Mouse (Mus musculus) embryonic facial prominence, embryonic 11.5 days (tissue): ENCODE results near the gene Chchd1. TPM values are rescaled to one million over a fixed set of nuclear protein-coding genes. Genes with fewer than 3 reads are reported as not detected.
A peak's percentile ranks its signal among the peaks of the same experiment; 100 is the strongest.

Experiments used
- ATAC-seq: fragments of 200-750 bp; cut with Nextera tagmentation; replicated peaks from 2 replicates; pipeline ENCODE4 v1.8.0; 2017; ENCODE audit warnings: low read depth; ENCODE audit not compliant: insufficient number of reproducible peaks, low FRiP score, low TSS enrichment
- DNase-seq: peaks from one replicate; pipeline ENCODE4 v3.0.0-alpha.2; 2015; ENCODE audit warnings: low spot score
- H3K27ac ChIP-seq: fragments of 300-500 bp; sonication (generic); replicated peaks from 2 replicates; pipeline ENCODE4 v1.5.1; 2014; ENCODE audit warnings: mild to moderate bottlenecking, low read depth, low read length, control low read depth
- H3K27me3 ChIP-seq: fragments of 300-500 bp; sonication (generic); 2 replicates; pipeline ENCODE4 v1.6.1; 2014; ENCODE audit warnings: mild to moderate bottlenecking, low read length, moderate library complexity, mixed read lengths; ENCODE audit not compliant: control insufficient read depth, insufficient read depth
- H3K36me3 ChIP-seq: fragments of 300-500 bp; sonication (generic); replicated peaks from 2 replicates; pipeline ENCODE4 v1.6.1; 2014; ENCODE audit warnings: low read depth, mild to moderate bottlenecking, low read length, moderate library complexity, mixed read lengths; ENCODE audit not compliant: control insufficient read depth, insufficient read depth
- H3K4me1 ChIP-seq: fragments of 300-500 bp; sonication (generic); 2 replicates; pipeline ENCODE4 v1.6.1; 2014; ENCODE audit warnings: low read length, mixed read lengths; ENCODE audit not compliant: control insufficient read depth, insufficient read depth
- H3K4me2 ChIP-seq: fragments of 300-500 bp; sonication (generic); 2 replicates; pipeline ENCODE4 v1.6.1; 2014; ENCODE audit warnings: low read depth, mild to moderate bottlenecking, control low read depth, low read length, moderate library complexity
- H3K4me3 ChIP-seq: fragments of 300-500 bp; sonication (generic); 2 replicates; pipeline ENCODE4 v1.5.1; 2014; ENCODE audit warnings: low read depth, low read length, control low read depth
- H3K9ac ChIP-seq: fragments of 300-500 bp; sonication (generic); replicated peaks from 2 replicates; pipeline ENCODE4 v1.6.1; 2014; ENCODE audit warnings: mild to moderate bottlenecking, control low read depth, low read length
- H3K9me3 ChIP-seq: fragments of 300-500 bp; sonication (generic); replicated peaks from 2 replicates; pipeline ENCODE4 v1.6.1; 2016; ENCODE audit warnings: mild to moderate bottlenecking, low read length, inconsistent platforms, mixed read lengths; ENCODE audit not compliant: control insufficient read depth
- WGBS: fragments of 180-500 bp; shearing (Covaris S2); extraction: QIAGEN DNeasy Blood & Tissue Kit; methylation state at CpG from one replicate; pipeline ENCODE4 v1.1.7; 2014; 5-methylcytosine and 5-hydroxymethylcytosine counted together
- polyA plus RNA-seq: library from polyadenylated mRNA; unstranded; fragments of >200 nt; fragmentation: Nextera tagmentation; extraction: Ambion mirVana; gene quantifications from 2 replicates; pipeline ENCODE4 v1.2.1, GENCODE M21; 2014

Chchd1 gene
- polyA plus RNA-seq, 1 experiment from 2014 or later, result 257 TPM

DNA sequence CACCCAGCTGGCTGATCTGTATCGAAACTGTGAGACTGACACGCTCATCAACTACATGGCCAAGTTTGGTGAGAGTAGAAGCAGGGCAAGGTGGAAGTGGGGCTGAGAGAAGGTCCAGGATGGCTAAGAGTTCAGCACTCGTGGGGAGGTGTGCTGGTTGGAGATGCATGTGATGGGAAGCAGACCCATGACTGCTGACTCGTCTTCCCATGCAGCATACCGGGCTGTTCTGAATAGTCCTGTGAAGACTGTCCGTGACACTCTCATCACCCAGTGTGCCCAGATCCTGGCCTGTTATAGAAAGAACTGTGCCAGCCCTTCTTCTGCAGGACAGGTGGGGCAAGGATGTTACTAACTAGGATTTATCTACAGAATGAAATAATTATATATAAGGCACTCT is 11.0 kb upstream of the Chchd1 start:
- H3K4me1 ChIP-seq, result no peaks in the 10 kb centered on the region
- H3K9me3 ChIP-seq, result no peaks in the 10 kb centered on the region
- no peak overlapping the region for H3K27ac ChIP-seq
- WGBS, result 95% methylated on average over 6 of the region's 6 CpGs
- H3K9ac ChIP-seq, result no peak overlapping the region
- H3K36me3 ChIP-seq, result peaks cover 15% of the 10 kb centered on the region
- no peak overlapping the region for H3K4me3 ChIP-seq
- H3K27me3 ChIP-seq, result no peaks in the 10 kb centered on the region
- no peak for DNase-seq
- H3K4me2 ChIP-seq, result no peak overlapping the region
- no peak for ATAC-seq

DNA sequence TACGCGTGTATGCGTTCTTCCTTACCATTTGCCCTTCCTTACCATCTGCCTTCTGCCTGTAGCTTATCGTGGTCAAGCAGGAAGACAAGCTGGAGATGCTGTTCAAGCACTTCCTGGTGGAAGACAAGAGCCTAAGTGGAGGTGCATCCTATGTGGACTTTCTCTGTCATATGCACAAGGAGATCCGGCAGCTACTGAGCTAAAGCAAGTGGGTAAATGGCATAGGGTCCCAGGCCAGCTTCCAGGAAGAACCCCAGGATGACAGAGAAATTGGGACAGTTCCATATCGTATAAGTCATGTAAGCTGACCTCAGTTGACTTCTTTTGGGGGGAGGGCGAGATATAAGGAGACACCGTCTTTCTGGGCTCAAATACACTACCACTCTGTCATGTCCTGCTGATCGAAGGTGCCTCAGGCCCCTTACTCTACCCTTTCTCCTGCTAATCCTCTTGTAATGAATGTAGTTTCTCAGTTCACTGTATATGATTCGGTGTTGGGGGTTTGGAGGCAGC is 9.2 kb upstream of the Chchd1 start:
- Histone ChIP-seq H3K4me3 (no peak overlapping the region), H3K4me1 (no peaks in the 10 kb centered on the region), H3K27ac (no peak overlapping the region), H3K36me3 (peaks cover 15% of the 10 kb centered on the region), H3K4me2 (no peak overlapping the region), H3K9me3 (no peaks in the 10 kb centered on the region), H3K27me3 (no peaks in the 10 kb centered on the region), H3K9ac (no peak overlapping the region)
- 94% methylated on average over 10 of the region's 10 CpGs for WGBS
- DNase-seq (no peak), ATAC-seq (no peak)

DNA sequence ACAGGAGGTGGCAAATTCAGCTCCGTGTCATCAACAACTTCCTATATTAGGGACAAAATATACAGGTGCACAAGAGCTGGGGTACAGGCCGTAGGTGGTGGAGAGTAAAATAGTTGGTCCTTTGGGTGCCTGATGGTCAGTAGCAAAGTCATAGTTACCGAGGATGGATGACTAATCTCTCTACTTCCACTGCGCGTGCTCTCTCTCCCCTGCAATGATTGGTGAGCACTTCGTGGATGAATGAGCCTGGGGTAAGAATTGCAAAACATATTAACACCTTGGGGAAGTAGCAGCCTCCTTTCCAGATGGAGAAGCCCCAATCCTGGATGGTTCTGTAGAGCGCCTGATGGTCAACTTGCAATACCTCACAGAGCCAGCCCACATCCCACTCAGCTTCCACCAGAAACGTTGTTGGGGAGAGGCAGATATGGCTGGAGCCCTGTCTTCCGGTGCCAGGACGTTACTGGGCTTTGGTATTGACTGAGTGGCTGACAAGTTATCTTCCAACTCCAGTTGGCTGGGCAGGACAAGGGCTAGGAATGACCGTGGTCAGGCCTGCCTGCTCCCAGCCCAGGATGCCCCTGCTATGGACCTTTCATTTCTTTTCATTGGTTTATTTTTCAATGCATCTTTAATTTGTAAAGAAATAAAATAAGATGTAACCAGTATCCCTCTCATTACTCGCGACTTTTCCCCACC is 8.5 kb upstream of the Chchd1 start:
- Histone ChIP-seq H3K9me3 (no peaks in the 10 kb centered on the region), H3K36me3 (peaks cover 8% of the 10 kb centered on the region), H3K27me3 (no peaks in the 10 kb centered on the region), H3K4me3 (peak overlapping the region; percentile 64), H3K4me1 (no peaks in the 10 kb centered on the region), H3K27ac (peak overlapping the region; percentile 81), H3K4me2 (peak overlapping the region; percentile 73), H3K9ac (peak overlapping the region; percentile 63)
- ATAC-seq (no peak), DNase-seq (no peak)
- 50% methylated on average over 13 of the region's 13 CpGs for WGBS

DNA sequence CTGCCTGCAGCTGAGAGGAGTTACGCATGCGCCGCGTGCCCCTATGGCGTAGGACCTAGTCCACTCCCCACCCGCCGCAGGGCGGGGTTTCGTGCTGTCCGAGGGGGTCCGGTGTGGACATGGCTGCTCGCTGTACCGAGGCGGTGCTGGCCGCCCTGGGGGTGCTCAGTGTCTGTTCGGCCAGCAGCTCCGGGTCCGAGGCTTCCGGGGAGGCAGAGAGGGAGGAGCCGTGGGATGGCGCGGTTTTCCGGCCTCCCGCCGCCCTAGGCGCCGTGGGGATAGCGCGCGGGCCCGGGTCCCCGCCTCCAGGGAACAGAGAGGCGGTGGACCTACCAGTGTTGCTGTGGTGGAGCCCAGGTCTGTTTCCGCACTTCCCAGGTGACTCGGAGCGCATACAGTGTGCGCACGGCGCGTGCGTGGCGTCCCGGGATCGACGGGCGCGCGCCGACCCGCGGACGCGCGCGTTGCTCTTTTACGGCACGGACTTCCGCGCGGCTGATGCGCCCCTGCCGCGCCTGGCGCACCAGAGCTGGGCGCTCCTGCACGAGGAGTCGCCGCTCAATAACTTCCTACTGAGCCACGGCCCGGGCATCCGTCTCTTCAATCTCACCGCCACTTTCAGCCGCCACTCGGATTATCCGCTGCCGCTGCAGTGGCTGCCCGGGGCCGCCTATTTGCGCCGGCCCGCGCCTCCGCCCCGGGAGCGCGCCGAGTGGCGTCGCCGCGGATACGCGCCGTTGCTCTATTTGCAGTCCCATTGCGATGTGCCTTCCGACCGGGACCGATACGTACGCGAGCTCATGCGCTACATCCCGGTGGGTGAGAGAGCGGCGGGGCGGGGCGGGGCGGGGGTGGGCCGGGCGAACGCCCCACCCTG is 7.7 kb upstream of the Chchd1 start, which contains the start of gene Fut11:
Gene Fut11, plus strand, starts transcription at position 85 of the 877 bp plus-strand sequence.
- Histone ChIP-seq H3K4me3 (peak within 1 kb of the TSS; percentile 64), H3K4me2 (peak within 1 kb of the TSS; percentile 73), H3K9ac (peak within 1 kb of the TSS; percentile 63), H3K36me3 (peaks cover 4% of the 10 kb centered on the region), H3K4me1 (no peaks in the 10 kb centered on the region), H3K27ac (peak within 1 kb of the TSS; percentile 81), H3K9me3 (no peaks in the 10 kb centered on the region), H3K27me3 (no peaks in the 10 kb centered on the region)
- DNase-seq, result peak; percentile 93
- peak; percentile 93 for ATAC-seq
- WGBS, result under 1% methylated on average over 110 of the region's 111 CpGs

DNA sequence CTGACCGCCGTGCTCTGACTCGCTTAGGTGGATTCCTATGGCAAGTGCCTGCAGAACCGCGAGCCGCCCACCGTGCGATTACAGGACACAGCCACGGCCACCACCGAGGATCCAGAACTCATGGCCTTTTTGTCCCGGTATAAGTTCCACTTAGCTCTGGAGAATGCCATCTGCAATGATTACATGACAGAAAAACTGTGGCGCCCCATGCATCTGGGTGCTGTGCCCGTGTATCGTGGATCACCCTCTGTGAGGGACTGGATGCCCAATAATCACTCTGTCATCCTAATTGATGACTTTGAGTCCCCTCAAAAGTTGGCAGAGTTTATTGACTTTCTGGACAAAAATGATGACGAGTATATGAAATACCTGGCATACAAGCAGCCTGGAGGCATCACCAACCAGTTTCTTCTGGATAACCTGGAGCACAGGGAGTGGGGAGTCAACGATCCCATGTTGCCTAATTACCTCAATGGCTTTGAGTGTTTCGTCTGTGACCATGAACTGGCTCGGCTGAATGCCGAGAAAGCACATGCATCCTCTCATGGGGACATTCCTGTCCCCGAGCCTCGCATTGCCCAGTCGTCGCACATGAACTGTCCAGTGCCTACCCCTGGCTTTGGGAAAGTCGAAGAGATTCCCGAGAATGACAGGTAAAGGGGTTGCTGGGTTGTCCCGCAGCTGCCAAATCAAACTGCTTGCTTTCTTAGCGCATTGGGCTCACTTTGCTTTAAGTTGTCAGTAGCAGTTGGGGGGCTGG is 6.9 kb upstream of the Chchd1 start:
- Histone ChIP-seq H3K4me1 (no peaks in the 10 kb centered on the region), H3K9ac (peak overlapping the region; percentile 63), H3K4me3 (peak overlapping the region; percentile 64), H3K36me3 (peaks cover 4% of the 10 kb centered on the region), H3K27ac (peak overlapping the region; percentile 81), H3K9me3 (no peaks in the 10 kb centered on the region), H3K4me2 (peak overlapping the region; percentile 73), H3K27me3 (no peaks in the 10 kb centered on the region)
- no peak for ATAC-seq
- WGBS, result 13% methylated on average over 27 of the region's 27 CpGs
- DNase-seq, result no peak

DNA sequence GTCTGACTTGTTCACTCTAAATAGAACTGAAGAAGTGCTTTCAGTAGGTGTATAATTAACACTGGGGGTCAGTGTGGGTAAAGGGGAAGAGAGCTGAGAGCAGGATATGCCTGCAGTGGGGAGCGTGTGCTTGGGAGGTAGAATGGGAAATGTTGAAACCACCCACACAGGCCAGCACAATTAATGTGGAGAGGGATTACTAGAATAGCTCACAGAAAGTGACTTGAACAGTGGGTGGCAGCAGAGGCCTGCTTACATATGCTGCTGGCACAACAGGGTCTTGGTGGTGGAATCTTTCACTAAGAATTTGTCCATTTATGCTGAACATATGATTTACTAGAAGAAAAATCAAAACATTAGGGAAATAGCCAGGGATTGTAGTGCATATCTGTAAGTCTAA is 5.8 kb upstream of the Chchd1 start:
- ATAC-seq (no peak), DNase-seq (peak; percentile 61)
- peak overlapping the region; percentile 73 for H3K4me2 ChIP-seq
- no peak overlapping the region for H3K27ac ChIP-seq
- H3K4me3 ChIP-seq, result peak overlapping the region; percentile 13
- no peaks in the 10 kb centered on the region for H3K27me3 ChIP-seq
- H3K9ac ChIP-seq, result 0 out of 2 replicates have a peak overlapping the region, but pooled peaks have one; percentile 7
- peaks cover 3% of the 10 kb centered on the region; the same call in 1 of the 2 replicates for H3K4me1 ChIP-seq
- no peaks in the 10 kb centered on the region for H3K9me3 ChIP-seq
- 22% methylated on average over 1 of the region's 1 CpGs for WGBS
- peaks cover 4% of the 10 kb centered on the region for H3K36me3 ChIP-seq

DNA sequence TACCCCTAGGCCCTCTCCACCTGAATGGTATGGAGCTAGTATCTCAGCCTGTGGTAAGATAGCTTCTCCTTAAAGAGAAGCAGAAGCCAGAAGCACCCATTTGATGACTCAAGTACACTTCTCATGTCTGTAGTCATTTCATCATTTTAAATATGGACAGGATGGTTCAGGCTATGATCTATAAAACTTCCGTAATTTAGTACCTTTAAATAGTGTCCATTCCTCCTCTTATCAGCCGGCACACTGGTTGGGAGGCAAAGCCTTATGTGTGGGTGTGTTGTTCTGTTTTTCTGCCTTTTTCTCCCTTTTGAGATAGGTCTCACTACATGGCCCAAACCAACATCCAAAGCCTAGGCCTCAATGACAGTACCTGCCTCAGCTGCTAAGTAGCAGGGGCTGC is 4.3 kb upstream of the Chchd1 start:
- no peaks in the 10 kb centered on the region for H3K9me3 ChIP-seq
- WGBS, result 87% methylated on average over 2 of the region's 2 CpGs
- ATAC-seq, result no peak
- no peaks in the 10 kb centered on the region for H3K27me3 ChIP-seq
- DNase-seq, result no peak
- H3K27ac ChIP-seq, result no peak overlapping the region
- H3K4me2 ChIP-seq, result no peak overlapping the region
- no peak overlapping the region for H3K4me3 ChIP-seq
- no peak overlapping the region for H3K9ac ChIP-seq
- H3K4me1 ChIP-seq, result peaks cover 3% of the 10 kb centered on the region; the same call in 1 of the 2 replicates
- no peaks in the 10 kb centered on the region; the same call in none of the 2 replicates for H3K36me3 ChIP-seq
